Mouse (Mus musculus): ENCODE measurements around the gene Ptpn9.

DNA sequence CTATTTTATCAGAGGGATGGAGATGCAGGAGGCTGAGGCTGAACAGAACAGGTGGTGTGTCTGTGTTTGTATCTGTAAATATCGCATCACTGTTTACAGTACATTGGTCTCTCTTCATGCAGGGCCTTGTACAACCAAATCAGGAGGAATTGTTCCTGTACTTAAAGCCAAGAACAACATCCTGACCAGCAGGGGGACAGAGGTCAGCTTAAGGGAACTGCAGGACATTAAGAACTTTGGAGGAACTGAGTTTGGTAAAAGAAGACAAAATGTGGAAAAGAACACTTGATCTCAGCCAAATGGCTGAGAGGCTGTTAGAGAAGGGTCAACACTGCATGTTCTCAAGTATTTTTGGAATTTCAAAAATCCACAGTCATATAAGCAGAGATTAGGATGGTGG lies 20.0 kb downstream of the Ptpn9 start:
- TF ChIP-seq TAL1 (IDR thresholded peaks at IDR 0.05; ENCODE audit: low read length) (no peak), GATA1 (IDR thresholded peaks at IDR 0.05; ENCODE audit: low read length) (no peak)
